Mouse (Mus musculus) hindlimb bud, embryonic 11.5 days (tissue): Measurements from ENCODE around the gene Tchhl1.

Source experiments
- DNase-seq: peaks from one replicate; pipeline ENCODE4 v3.0.0-alpha.2; 2012; ENCODE audit warnings: low read depth, low spot score; ENCODE audit errors: extremely low spot score

Tchhl1 gene

DNA sequence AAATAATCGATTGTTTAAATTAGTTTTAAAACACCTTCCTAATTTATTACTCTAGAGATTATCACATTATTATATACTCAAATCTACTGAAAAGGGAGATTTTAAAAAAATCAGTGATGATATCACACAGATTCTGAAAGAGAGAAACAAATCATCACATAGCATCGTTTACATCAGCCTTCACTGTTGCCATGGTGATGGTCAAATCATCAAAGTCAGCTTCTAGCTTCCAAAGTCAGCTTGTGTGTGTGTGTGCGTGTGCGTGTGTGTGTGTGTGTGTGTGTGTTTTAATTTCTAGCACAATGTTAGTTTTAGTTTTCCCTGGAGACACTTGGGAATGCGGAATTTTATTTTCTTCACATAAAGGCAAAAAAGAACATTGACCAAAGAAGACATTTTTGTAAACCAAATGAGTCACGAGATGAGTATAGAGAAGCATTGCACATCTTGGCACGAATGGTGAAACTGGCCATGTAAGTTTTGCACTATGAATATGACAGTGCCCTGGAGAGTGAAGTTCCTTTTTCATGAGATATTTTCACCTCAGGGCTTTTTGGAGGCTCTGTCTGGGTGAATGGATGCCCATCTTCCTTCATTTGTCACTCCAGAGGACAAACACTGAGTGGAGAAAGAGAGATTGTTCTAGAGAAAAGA, 36.1 kb downstream of the Tchhl1 start:
- no peak for DNase-seq

DNA sequence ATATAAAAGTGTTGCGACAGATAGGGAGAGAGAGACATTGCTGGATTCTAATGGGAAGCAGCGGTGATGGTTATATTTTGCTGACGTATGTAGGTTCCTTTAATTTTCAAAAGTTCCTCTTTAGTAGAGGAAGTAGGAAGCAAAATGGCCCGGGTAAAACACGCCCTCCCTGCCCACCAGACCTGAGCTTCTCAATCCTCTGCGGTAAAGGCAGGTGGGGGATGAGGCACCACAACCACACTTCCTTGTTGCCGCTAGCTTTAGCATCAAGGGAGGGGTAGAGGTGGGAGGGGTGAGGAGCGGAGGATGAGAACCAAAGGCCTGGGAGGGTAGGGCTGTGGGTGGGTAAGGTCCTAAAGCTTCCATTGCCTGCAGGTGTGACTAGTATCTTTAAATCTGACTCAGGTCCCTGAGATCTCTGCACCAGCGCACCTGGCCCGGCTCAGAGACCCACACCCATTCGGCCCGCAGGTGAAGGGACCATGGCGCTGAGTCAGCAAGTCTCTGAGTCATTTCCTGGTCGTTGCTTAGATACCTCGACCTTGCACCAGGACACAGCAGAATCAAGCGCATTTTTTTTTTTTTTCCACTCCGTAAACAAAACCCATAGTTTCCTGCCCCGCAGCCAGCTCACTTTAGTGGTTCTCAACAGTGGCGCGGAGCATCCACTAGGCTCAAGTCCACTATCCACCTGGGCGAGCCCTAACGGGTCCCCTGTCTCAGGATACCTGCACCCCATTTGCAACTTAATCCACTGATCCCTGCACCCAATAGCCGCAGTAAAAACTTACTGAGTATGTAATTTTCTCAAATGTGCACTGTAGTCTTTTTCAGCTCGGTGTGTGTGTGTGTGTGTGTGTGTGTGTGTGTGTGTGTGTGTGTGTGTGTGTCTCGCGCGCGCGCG, 37.7 kb downstream of the Tchhl1 start:
- no peak for DNase-seq

DNA sequence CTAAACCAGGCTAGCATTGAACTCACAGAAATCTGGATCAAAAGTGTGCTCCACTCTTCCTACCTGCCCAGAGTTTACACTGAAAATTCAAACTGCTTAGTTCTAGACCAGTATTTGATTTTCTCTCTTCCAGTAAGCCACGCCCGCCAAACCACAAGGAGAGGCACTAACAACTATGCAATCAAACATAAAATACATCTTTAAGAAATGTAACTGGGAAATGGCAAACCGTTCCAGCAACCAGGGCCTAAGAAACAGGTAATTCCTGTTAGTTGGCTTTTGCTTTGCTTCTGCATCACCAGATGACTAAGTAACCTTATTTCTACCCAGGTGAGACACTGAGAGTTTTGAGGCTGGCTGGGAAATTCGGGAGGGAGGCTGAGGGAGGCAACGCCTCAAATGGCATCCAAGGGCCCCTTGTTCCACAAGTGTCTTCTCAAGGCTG, 38.3 kb downstream of the Tchhl1 start:
- DNase-seq = no peak

DNA sequence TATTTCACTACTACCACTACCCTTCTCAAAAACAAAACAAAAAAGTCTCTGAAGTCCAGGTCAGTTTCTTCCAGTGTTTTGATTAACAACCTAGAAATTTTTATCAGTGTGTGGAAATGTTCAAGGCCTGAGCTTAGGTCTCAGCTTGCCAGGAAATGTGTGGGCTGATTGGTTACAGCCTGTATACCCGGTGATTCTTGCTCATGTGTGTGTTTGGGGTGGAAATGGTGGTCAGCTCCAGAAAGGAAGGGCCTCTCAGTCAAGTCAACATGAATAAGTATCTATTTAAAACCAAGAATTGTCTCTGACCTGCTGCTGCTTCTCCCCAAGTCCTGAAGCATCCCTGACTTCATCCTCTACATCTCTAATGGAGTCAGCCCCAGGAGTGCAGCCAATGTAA, 40.7 kb downstream of the Tchhl1 start:
- DNase-seq = no peak

DNA sequence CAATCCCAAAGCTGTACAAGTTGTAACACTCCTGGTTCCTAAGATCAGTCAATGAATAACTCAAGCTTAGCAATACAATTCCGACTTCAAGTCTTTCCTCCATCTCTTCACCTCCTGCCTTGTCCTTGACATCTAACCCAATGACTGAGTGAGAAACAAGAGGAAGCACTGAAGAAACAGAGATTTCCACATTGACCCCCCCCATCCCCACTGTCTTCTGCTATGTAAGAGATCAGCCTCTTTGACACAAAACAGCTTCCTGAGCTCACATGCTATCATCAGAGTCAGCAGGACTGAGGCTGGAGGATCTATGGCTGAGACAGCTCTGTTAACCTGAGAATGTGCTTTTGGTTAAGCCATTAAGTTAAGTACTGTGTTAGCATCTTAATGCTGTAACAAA, 42.5 kb downstream of the Tchhl1 start:
- DNase-seq = no peak

DNA sequence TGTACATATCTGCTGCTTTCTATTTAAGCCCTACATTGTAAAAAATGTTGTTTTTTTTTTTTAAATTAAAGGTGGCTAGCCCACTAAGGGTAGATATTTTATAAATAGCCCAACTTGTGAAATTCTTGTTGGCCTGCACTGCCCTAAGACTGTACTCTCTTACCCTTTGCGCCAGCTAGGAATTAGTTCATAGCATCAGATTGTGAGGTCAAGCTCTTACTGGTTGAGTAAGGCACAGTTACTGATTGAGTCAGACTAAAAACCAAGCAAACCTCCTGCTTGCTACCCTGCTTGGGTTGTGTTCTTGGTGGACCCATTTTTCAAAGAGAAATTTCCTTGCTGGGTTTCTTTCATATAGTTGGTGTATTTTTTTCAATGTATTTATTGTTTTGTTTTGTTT, 43.2 kb downstream of the Tchhl1 start:
- DNase-seq = no peak

DNA sequence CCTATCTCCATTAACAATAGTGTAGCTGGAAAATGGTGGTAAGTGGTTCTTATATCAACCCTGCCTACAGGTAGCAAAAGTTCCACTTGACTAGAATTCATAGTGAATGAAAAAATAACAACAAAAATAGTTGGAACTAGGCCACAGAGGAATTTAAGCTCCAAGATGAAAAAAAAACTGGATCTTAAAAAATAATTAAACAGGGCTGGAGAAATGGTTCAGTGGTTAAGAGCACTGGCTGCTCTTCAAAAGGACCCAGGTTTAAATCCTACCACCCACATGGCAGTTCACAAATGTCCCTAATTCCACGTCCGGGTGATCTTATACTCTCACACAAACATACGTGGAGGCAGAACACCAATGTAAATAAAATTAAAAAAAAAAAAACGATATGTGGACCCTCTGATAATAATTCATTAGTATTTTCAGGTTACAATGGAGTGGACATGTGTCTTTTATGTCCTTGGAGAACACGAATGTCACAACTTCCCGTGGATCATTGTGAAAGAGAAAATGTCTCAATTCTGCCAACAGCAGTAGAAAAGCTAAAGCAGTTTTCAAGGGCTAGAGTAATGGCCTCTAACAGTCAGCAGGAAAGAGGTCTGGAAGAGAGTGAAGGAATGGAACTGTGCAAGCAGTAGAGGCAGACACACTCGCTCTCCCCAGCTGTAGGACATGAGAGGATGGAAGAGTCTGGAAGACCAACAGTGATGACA, 44.0 kb downstream of the Tchhl1 start:
- no peak for DNase-seq

DNA sequence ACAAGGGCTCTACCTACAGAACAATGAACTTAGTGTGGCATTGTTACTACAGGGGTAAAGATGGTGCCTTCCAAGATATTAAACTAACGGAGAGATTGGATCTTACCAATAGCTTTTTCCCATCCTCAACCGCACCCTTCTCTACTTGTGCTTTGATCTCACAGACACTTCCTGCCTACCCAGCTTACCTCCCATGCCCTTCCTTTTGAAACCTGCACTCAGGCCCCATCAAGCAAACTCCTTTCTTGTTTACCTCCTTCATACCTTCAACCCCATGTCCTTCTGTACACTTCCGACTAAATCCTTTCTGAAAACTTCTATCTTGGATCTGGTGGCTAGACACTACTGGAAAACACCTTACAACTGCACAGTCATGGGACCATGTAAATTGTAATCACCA, 46.1 kb downstream of the Tchhl1 start:
- DNase-seq = no peak

DNA sequence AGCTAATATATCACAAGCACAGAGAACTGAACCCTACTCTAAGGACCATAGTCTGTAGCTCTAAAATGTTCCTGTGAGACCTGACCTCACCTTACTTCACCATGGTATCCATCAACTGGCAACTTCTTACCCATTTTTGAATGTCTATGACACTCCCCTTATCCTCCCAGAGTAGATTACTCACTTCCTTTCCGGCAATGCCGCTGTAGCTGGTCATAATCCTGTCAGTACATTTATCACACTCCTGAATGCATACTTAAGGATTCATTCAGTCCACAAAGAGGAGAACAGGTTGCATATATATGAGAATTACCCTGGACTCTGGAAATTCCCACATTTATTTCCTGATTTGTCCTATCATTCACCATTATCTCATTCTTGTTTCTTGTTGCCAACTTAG, 48.8 kb downstream of the Tchhl1 start:
- no peak for DNase-seq

DNA sequence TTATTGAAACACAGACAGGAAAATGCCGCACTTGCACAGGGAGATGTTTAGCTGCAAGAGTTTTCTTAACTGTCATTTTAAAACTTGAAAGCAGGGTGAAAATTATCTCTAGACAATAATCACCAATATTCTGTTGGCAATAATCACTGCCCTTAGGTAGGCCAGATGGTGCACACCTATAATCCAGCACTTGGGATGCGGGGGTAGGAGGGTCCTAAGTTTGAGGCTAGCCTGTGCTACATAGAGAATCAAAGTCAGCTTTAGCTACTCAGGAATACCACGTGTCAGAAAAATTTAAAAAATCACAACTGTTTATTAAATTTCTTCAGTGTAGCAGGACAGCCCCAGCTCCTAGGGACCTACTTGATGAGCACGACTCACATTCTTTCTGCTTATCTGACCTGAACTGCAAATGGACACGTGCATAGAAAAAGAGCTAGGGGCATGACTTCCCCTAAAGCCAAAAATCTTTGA, 51.3 kb downstream of the Tchhl1 start:
- no peak for DNase-seq

DNA sequence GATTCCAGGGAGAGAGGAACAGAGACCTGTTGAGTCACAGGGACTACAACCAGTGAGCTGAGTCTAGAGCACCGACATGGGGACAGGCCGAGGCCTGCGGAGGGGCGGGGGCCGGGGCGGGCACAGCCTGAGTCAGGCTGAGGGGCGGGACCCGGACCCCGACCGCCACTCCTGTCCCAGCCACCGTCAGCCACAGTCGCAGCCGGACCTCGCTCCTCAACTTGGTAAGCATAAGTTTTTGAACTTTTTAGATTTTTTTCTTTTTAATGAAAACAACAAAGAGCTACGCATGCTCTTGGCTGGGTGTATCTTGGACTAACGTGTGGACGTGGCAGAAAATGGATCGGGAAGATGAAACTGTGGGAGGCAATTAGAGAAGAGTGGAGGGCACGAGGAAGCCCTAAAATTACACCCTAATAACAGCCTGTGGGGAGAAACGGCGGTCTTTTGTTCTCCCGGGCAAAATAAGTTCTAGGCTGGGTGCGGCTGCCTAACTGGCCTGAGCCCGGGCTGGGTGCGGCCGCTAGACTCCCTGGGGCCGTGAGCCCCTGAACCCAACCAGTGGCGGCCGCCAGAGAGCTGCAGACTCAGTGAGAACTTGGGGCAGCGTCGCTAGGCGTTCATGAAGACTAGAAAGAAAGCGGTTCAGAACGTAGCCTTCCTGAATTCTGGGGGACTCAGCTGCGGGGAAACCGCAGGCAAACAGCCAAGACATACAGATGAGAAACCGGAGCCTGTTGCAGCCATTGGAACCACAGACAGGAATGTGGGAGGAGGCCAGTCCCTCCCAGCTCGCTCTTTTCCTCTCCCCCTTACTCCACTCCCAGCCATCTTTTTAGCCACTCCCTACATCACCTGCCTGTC, 52.0 kb downstream of the Tchhl1 start, which contains the start of gene S100a11:
Gene S100a11, plus strand, starts transcription at position 159 of the 864 bp plus-strand sequence.
- no peak for DNase-seq
